Mouse (Mus musculus) kidney, adult 9 months (tissue): Measurements from ENCODE around the gene Mfap4.
A peak's percentile ranks its signal among the peaks of the same experiment; 100 is the strongest.

Experiments used
- DNase-seq: peaks from one replicate; pipeline ENCODE4 v3.0.0; 2022

Gene Mfap4

GRCm38 (mm10) chr11:61483226-61483845 is 1.9 kb upstream of the Mfap4 start:
- no peak for DNase-seq

DNA sequence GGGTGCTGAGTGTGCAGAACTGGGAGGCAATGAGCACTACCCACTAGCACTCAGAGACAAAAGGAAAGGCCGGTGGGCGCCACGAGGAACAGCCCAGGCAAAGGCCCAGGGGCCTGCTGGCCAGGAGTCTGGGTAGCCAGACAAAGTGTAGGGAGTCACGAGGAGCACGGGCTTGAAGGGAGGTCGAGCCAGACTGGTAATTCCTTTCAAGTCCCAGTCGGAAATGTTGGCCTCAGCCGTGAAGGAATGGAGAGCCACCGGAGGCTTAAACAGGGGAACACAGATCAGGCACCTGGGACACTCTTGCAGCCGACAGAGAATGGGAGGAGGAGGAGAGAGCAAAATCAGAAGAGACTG is 997 bp upstream of the Mfap4 start:
- no peak for DNase-seq

DNA sequence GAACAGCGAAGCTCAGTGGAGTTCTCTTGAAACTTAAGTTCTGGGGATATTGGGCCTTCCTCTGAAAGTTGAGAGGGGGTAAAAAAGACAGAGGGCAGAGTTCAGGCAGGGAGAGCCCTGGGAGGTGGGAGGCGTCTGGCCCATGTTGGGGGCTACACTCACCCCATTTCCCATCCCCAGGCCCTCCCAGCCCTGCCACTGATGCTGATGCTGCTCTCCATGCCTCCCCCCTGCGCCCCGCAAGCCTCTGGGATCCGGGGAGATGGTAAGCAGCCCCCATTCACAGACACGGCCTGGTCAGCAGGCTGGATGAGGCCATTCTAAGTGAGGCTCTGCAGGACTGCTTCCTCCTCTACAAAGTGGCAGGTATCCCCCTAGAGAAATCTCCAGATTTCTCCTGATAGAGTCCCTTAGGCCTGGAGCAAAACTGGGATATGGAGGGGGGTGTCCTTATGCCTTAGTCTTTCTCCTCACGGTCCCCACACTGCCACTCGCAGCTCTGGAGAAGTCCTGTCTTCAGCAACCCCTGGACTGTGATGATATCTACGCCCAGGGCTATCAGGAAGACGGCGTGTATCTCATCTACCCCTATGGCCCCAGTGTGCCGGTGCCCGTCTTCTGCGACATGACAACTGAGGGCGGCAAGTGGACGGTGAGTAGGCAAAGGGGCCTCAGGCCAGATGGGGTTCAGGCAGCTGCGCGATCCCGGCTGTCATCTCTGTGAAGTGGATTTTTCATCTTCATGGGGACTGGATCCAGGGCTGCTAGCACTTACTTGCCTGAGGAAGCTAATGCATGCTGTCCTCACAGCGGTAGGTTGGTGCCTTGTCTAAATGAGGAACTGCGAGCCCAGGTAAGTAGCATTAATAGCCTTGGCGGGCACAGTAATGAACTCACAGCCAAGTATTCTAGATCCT is 568 bp downstream of the Mfap4 start:
- DNase-seq, result no peak

- DNase-seq, result no peak
These were observed 1.4 kb downstream of the Mfap4 start for GRCm38 (mm10) chr11:61486458-61487219.

GRCm38 (mm10) chr11:61487401-61487800 is 2.2 kb downstream of the Mfap4 start:
- DNase-seq, result no peak

DNA sequence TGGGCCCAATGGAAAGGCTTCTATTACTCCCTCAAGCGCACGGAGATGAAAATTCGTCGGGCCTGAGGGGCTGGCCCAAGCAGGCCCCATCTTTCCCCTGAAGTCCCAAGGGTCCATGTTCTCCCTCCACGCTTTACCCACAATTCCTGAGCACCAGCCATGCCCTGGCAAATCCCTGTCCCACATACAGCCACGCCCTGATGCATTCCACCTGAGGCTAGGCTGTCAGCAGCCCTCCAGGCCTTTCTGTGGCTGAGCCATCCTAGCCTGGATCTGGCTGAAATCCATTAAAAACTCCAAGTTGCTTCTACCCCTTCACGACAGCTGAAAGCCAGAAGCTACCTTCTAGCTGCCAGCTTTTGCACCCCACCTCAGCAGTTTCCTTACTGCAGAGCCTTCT is 2.7 kb downstream of the Mfap4 start:
- DNase-seq, result no peak

DNA sequence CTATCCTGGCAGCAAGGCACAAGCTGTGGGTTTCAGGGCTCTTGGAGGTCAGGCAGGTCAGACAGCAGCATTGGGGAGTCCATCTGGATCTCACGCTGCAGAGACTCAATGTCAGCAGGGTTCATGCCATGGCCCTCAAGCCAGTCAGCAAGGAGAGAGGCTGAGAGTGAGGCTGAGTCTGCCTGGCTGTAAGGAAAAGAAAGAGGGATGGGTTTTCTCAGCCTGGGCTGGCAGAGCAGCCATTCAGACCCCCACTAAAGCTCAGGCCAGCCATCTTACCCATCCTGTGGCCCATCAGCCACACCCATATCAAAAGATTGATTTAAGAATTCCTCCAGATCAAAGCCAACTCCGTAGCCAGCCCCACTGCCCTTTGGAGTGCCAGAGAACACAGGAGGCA is 3.9 kb downstream of the Mfap4 start:
- DNase-seq, result no peak

GRCm38 (mm10) chr11:61489874-61490273 is 4.6 kb downstream of the Mfap4 start:
- no peak for DNase-seq

DNA sequence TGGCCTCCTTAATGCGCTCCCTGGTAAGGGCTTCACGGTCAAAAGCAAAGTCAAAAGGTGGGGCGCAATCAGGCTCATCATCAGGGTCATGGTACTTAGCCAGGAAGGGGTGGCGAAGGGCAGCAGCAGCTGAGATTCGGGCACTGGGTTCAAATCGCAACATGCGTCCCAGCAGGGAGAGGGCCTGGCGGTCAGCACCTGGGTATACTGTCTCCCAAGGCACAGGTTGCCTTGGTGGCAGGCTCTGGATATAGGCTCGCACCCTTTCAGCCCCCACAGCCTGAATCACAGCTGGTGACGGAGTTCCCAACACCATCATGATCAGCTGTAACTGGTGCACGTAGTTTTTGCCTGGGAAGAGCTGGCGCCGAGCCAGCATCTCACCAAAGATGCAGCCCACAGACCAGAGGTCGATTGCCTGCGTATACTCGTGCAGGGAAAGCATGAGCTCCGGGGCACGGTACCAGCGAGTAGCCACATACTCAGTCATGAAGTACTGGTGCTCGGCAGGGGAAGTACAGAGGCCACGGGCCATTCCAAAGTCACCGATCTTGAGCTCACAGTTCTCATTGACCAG is 5.8 kb downstream of the Mfap4 start:
- DNase-seq, result no peak

DNA sequence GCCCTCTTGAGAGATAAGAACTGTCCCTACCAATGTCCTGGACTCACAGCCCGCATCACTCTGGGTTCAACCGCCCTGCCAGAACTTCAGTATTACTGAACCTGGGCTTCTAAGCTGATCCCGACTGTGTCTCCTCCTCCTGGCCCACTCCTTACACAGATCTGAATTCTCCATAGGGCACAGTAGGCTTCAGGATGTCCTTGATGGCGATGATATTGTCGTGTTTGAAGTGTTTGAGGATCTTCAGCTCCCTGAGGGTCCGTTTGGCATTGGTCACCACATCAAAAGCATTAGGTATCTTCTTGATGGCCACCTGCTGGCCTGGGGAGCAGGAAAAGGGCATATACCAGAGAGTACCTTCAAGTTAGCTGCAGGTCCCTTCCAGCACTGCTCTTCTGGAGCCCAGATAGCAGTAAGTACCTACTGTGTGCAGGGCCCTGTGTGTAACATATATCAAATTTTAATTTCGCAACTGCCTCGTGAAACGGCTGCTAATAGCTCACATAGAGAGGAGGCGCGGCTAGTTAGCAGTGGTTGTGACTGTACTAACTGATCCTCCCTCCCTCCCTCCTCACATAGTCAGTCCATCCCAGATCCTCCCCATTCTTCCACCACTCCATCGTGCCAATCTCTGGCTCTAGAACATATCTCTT is 7.6 kb downstream of the Mfap4 start:
- DNase-seq, result no peak

DNA sequence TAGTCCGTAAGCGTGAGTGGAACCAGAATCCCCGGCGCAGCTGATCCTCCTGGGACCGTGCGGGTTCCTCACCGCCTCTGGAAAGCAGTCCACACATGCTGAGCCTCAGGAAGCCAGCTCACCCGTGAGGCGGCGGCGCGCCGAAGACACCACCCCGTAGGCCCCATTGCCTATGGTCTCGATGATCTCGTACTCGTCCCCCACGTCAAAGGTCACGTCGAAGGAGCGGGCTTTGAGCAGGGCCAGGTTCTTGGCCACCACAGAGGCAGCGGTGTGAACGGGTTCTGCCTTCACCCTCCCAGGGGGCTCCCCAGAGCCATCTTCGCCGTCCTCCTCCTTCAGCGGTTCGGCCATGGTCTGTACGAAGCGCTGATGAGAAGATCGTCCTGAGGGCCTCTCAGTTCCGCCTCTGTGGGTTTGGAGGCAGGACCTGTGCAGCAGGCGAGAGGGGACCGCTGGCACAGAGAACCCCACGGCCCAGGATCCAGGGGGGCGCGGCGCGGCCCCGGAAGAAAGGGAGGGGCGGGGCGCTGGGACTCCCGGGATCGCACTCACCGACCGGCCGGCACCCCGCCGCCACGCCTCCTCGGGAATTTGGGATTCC is 8.4 kb downstream of the Mfap4 start:
- DNase-seq, result peak; percentile 34

DNA sequence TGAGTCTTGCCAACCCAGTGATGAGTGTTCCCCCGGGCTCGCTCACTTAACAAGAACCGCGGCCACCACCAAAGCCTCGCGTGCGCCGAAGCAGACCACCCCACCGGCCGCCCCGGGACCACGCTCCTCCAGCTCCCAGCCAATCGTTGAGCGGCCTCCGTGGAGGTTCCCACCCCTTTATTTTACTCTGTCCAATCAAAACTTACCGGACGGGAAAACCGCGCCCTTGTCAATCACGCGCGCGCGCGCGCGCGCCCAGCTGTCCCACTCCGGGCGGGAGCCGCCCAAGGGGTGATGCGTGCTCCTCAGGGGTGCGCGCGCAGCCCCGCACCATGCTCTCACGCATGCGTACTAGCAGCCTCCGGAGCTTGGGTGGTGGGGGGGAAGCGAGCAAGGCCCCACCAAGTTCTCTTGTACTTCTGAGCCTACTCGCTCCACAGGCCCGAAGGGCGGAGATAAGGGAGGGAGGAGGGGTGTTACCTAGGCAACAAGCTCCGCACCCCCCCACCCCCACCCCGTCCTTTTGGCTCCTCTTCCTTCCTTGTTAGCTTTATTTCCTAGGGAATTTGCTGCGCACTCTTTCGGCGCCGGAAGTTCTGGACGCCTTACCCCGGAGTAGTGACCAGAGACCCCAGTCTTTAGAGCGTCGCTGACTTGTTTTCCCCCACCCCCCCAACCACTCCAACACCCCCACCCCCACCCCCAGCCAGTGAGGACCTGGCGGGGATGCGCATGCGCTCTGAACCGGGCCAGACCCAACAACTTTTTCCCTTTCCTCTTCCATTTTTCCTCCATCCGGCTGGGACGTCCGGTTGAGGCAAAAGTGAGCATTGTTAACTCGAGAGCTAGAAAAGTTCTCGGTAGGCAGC is 9.1 kb downstream of the Mfap4 start, which contains the start of gene Mapk7:
TSS of gene Mapk7 (minus strand) at position 278 of the 869 bp plus-strand sequence.
- peak; percentile 97 for DNase-seq

GRCm38 (mm10) chr11:61495528-61495927 is 10.3 kb downstream of the Mfap4 start:
- DNase-seq, result no peak

GRCm38 (mm10) chr11:61497490-61497889 is 12.3 kb downstream of the Mfap4 start:
- no peak for DNase-seq

DNA sequence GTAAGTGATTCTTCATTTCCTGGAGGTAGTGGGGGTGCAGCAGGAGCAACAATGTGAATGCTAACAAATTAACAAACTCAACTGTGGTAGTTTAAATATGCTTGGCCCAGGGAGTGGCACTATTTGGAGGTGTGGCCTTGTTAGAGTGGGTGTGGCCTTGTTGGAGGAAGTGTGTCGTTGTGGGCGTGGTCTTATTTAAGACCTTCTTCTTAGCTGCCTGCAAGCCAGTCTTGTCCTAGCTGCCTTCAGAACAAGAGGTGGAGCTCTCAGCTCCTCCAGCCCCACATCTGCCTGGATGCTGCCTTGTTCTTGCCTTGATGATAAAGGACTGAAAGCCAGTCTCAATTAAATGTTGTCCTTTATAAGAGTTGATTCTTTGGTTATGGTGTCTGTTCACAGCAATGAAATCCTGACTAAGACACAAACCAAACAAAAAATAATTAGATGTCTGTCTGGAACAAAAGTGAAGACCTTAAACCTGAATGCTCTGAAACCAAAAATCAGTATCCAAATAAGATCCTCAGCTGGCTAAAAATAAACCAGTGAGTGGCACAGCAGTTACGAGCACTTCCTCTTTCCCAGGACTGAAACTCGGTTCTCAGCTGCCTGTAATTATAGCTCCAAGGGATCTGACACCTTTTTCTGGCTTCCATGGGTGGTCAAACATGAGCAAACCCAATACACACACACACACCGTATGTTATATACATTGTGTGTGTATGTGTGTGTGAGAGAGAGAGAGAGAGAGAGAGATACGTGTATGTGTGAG is 13.7 kb downstream of the Mfap4 start:
- DNase-seq, result no peak

GRCm38 (mm10) chr11:61503933-61504332 is 18.7 kb downstream of the Mfap4 start:
- no peak for DNase-seq

DNA sequence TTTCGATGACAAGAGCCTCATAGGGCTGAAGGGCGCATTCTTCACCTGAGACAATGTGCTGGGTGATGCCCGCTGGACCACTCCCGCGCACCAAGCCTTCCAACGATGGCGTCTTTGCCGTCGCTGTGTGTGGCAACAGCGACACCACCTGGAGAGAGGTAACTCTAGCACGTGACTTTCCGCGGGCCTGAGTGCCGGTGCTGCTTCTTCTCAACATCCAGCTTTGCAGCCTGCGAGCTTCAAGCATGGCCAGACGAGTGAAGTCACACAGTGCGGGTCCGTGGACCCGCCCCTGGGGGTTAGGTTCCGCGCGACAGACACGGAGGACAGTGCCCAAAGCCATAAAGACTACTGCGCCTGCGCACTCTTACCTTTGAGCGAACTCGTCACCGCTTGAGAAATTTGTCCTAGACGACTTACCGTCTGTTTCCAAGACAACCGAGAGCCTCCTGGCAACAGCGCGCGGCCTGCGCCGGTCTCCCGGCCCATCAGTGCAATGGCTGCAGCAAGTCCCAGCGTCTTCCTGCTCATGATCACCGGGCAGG is 19.6 kb downstream of the Mfap4 start, which contains the start of gene B9d1:
TSS of gene B9d1 (plus strand) at position 432 of the 545 bp plus-strand sequence.
- DNase-seq, result peak; percentile 98

DNA sequence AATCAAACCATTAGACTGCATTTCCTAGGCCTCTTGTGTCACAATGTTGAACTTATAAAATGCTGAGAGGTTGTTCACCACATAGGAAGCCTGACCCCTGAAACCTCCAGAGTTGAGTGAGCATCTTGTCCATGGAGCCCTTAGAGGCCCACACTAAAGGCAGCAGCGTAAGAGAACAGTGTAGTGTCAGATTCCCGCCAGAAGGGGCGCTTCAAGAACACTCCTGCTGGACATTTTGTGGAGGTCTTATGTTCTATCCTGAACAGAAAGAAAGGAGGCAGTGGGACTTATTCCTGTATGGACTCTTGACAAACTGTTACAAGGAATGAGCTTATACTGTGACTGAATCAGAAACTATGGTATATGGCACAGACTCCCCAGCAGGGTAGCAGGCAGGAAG is 29.7 kb downstream of the Mfap4 start:
- peak; percentile 63 for DNase-seq

GRCm38 (mm10) chr11:61517971-61518370 is 32.7 kb downstream of the Mfap4 start:
- no peak for DNase-seq

GRCm38 (mm10) chr11:61518871-61519270 is 33.6 kb downstream of the Mfap4 start:
- no peak for DNase-seq
